Mouse (Mus musculus) adipocyte (in vitro differentiated cells): ENCODE results near the gene Tsnax.

Source experiments
- DNase-seq: peaks from one replicate; pipeline ENCODE4 v3.0.0-alpha.2; 2016; ENCODE audit warnings: low spot score

Tsnax gene

DNA sequence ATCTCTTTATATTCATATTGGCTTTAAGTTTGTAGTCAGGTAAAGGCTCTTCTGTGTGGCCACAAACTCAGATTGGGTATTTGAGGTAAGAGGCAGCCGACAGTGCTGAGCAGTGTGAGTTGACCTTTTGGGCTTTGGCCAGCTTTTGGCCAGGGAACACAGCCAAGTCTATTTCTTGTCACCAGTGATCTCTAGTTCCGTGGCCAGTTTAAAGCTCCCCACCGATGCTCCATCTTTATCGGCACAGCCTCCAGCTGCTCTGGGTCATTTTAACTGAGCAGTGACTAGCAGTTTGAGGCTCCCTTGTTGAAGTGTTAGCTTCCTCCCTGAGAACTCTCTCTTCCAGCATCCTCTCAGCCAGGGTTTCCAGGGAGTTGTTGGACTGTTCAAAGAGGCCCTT is 70.9 kb downstream of the Tsnax start:
- peak; percentile 38 for DNase-seq
